Mouse (Mus musculus): ENCODE results near the gene Selenoh. TPM values are rescaled to one million over a fixed set of nuclear protein-coding genes. Genes with fewer than 3 reads are reported as not detected.

The Selenoh gene
- total and polyA plus RNA-seq, 3 experiments, result 51.5 to 384 (median 160) TPM

GRCm38 (mm10) chr2:84662866-84663265 lies 7.7 kb downstream of the Selenoh start:
- no peak; the same call in 1 of the 2 replicates for ATAC-seq (ENCODE audit: extremely low read depth, insufficient number of reproducible peaks, low FRiP score, poor library complexity, severe bottlenecking)
- Histone ChIP-seq H3K4me1 (ENCODE audit: insufficient read depth, low read depth, low read length) (peaks cover 10% of the 10 kb centered on the region), H3K27me3 (ENCODE audit: insufficient read depth, low read length) (no peaks in the 10 kb centered on the region), H3K9me3 (replicated peaks) (no peaks in the 10 kb centered on the region; the same call in 1 of the 2 replicates), H3K36me3 (replicated peaks) (peaks cover 14% of the 10 kb centered on the region), H3K4me3 (ENCODE audit: low read depth, low read length) (no peak overlapping the region)
- no peak for DNase-seq (ENCODE audit: low spot score)
- TF ChIP-seq CTCF (IDR thresholded peaks at IDR 0.05; ENCODE audit: low read depth, low read length), result 0 out of 2 replicates have a peak, but pooled peaks have one; percentile 23
- TF ChIP-seq TAL1 (conservative IDR thresholded peaks at IDR 0.05; ENCODE audit: low read depth, low read length), result no peak

- no peak overlapping the region for H3K4me3 ChIP-seq (ENCODE audit: low read depth, low read length)
- DNase-seq (ENCODE audit: low spot score), result peak; percentile 34
- TF ChIP-seq GATA1 (IDR thresholded peaks at IDR 0.05; ENCODE audit: borderline replicate concordance, low read length), result no peak
- no peak for TF ChIP-seq GATA2 (IDR thresholded peaks at IDR 0.05; ENCODE audit: borderline replicate concordance, low read depth, low read length)
- no peak for TF ChIP-seq POLR2AphosphoS5 (IDR thresholded peaks at IDR 0.05; ENCODE audit: insufficient replicate concordance, low read depth, low read length)
- TF ChIP-seq CTCF (IDR thresholded peaks at IDR 0.05; ENCODE audit: low read depth, low read length), result no peak
- TF ChIP-seq TAL1 (conservative IDR thresholded peaks at IDR 0.05; ENCODE audit: low read depth, low read length), result no peak
- H3K36me3 ChIP-seq (replicated peaks), result no peaks in the 10 kb centered on the region
- H3K4me1 ChIP-seq (ENCODE audit: insufficient read depth, low read depth, low read length), result peaks cover 12% of the 10 kb centered on the region
- peak; percentile 79; the same call in 1 of the 2 replicates for ATAC-seq (ENCODE audit: extremely low read depth, insufficient number of reproducible peaks, low FRiP score, poor library complexity, severe bottlenecking)
- H3K27me3 ChIP-seq (ENCODE audit: insufficient read depth, low read length), result no peaks in the 10 kb centered on the region
- no peaks in the 10 kb centered on the region; the same call in 1 of the 2 replicates for H3K9me3 ChIP-seq (replicated peaks)
Observed at GRCm38 (mm10) chr2:84660253-84660652, 10.3 kb downstream of the Selenoh start.

GRCm38 (mm10) chr2:84658806-84659205 lies 11.8 kb downstream of the Selenoh start, which contains the start of gene Btbd18:
TSS of gene Btbd18 (plus strand) at chr2:84659079.
- ATAC-seq (ENCODE audit: extremely low read depth, insufficient number of reproducible peaks, low FRiP score, poor library complexity, severe bottlenecking) (no peak), DNase-seq (ENCODE audit: low spot score) (no peak)
- TF ChIP-seq GATA1 (IDR thresholded peaks at IDR 0.05; ENCODE audit: borderline replicate concordance, low read length), result no peak
- TF ChIP-seq TAL1 (conservative IDR thresholded peaks at IDR 0.05; ENCODE audit: low read depth, low read length), result no peak
- TF ChIP-seq CTCF (IDR thresholded peaks at IDR 0.05; ENCODE audit: low read depth, low read length), result no peak
- TF ChIP-seq GATA2 (IDR thresholded peaks at IDR 0.05; ENCODE audit: borderline replicate concordance, low read depth, low read length), result no peak
- no peak for TF ChIP-seq POLR2AphosphoS5 (IDR thresholded peaks at IDR 0.05; ENCODE audit: insufficient replicate concordance, low read depth, low read length)
- H3K27me3 ChIP-seq (ENCODE audit: insufficient read depth, low read length), result no peaks in the 10 kb centered on the region
- no peaks in the 10 kb centered on the region for H3K36me3 ChIP-seq (replicated peaks)
- H3K4me1 ChIP-seq (ENCODE audit: insufficient read depth, low read depth, low read length), result peaks cover 12% of the 10 kb centered on the region
- no peak within 1 kb of the TSS; the same call in 1 of the 2 replicates for H3K4me3 ChIP-seq (ENCODE audit: low read depth, low read length)
- no peaks in the 10 kb centered on the region; the same call in 1 of the 2 replicates for H3K9me3 ChIP-seq (replicated peaks)

- Histone ChIP-seq H3K9me3 (replicated peaks) (no peaks in the 10 kb centered on the region; the same call in 1 of the 2 replicates), H3K4me3 (ENCODE audit: low read depth, low read length) (no peak overlapping the region), H3K4me1 (ENCODE audit: insufficient read depth, low read depth, low read length) (peaks cover 14% of the 10 kb centered on the region), H3K36me3 (replicated peaks) (no peaks in the 10 kb centered on the region), H3K27me3 (ENCODE audit: insufficient read depth, low read length) (no peaks in the 10 kb centered on the region)
- TF ChIP-seq TAL1 (conservative IDR thresholded peaks at IDR 0.05; ENCODE audit: low read depth, low read length), result no peak
- TF ChIP-seq POLR2AphosphoS5 (IDR thresholded peaks at IDR 0.05; ENCODE audit: insufficient replicate concordance, low read depth, low read length), result no peak
- no peak for TF ChIP-seq CTCF (IDR thresholded peaks at IDR 0.05; ENCODE audit: low read depth, low read length)
- no peak for TF ChIP-seq GATA2 (IDR thresholded peaks at IDR 0.05; ENCODE audit: borderline replicate concordance, low read depth, low read length)
- TF ChIP-seq GATA1 (IDR thresholded peaks at IDR 0.05; ENCODE audit: borderline replicate concordance, low read length), result no peak
- no peak for DNase-seq (ENCODE audit: low spot score)
- no peak for ATAC-seq (ENCODE audit: extremely low read depth, insufficient number of reproducible peaks, low FRiP score, poor library complexity, severe bottlenecking)
Observed at GRCm38 (mm10) chr2:84655864-84656263, 14.7 kb downstream of the Selenoh start.

GRCm38 (mm10) chr2:84653354-84653753 lies 17.2 kb downstream of the Selenoh start:
- no peak for TF ChIP-seq CTCF (IDR thresholded peaks at IDR 0.05; ENCODE audit: low read depth, low read length)
- TF ChIP-seq TAL1 (conservative IDR thresholded peaks at IDR 0.05; ENCODE audit: low read depth, low read length), result no peak
- TF ChIP-seq POLR2AphosphoS5 (IDR thresholded peaks at IDR 0.05; ENCODE audit: insufficient replicate concordance, low read depth, low read length), result no peak
- no peak for TF ChIP-seq GATA1 (IDR thresholded peaks at IDR 0.05; ENCODE audit: borderline replicate concordance, low read length)
- no peak for TF ChIP-seq GATA2 (IDR thresholded peaks at IDR 0.05; ENCODE audit: borderline replicate concordance, low read depth, low read length)
- H3K4me3 ChIP-seq (ENCODE audit: low read depth, low read length), result no peak overlapping the region
- no peaks in the 10 kb centered on the region for H3K36me3 ChIP-seq (replicated peaks)
- H3K4me1 ChIP-seq (ENCODE audit: insufficient read depth, low read depth, low read length), result peaks cover 9% of the 10 kb centered on the region
- no peaks in the 10 kb centered on the region for H3K27me3 ChIP-seq (ENCODE audit: insufficient read depth, low read length)
- no peaks in the 10 kb centered on the region for H3K9me3 ChIP-seq (replicated peaks)
- ATAC-seq (ENCODE audit: extremely low read depth, insufficient number of reproducible peaks, low FRiP score, poor library complexity, severe bottlenecking), result no peak
- DNase-seq (ENCODE audit: low spot score), result no peak

GRCm38 (mm10) chr2:84650464-84651195 lies 19.9 kb downstream of the Selenoh start, which contains the start of gene Ctnnd1:
TSS of gene Ctnnd1 (minus strand) at chr2:84650765.
- DNase-seq (ENCODE audit: low spot score) (peak; percentile 90), ATAC-seq (ENCODE audit: extremely low read depth, insufficient number of reproducible peaks, low FRiP score, poor library complexity, severe bottlenecking) (peak; percentile 98)
- TF ChIP-seq GATA2 (IDR thresholded peaks at IDR 0.05; ENCODE audit: borderline replicate concordance, low read depth, low read length) (no peak), TAL1 (conservative IDR thresholded peaks at IDR 0.05; ENCODE audit: low read depth, low read length) (no peak), POLR2AphosphoS5 (IDR thresholded peaks at IDR 0.05; ENCODE audit: insufficient replicate concordance, low read depth, low read length) (no peak), GATA1 (IDR thresholded peaks at IDR 0.05; ENCODE audit: borderline replicate concordance, low read length) (no peak)

More at GRCm38 (mm10) chr2:84650464-84651195, 19.9 kb downstream of the Selenoh start, which contains the start of gene Ctnnd1:
- Histone ChIP-seq H3K36me3 (replicated peaks) (peaks cover 11% of the 10 kb centered on the region), H3K4me3 (ENCODE audit: low read depth, low read length) (peak within 1 kb of the TSS; percentile 73), H3K27me3 (ENCODE audit: insufficient read depth, low read length) (no peaks in the 10 kb centered on the region), H3K4me1 (ENCODE audit: insufficient read depth, low read depth, low read length) (peaks cover 20% of the 10 kb centered on the region), H3K9me3 (replicated peaks) (no peaks in the 10 kb centered on the region)

Measured in G1E (cell line).